Mouse (Mus musculus): ENCODE measurements around the gene Dzip1. TPM values are rescaled to one million over a fixed set of nuclear protein-coding genes. Genes with fewer than 3 reads are reported as not detected.
A peak's percentile ranks its signal among the peaks of the same experiment; 100 is the strongest.

Gene Dzip1
- 1 to 10 TPM; 4.0 to 5.4 TPM for total RNA-seq (2021)

DNA sequence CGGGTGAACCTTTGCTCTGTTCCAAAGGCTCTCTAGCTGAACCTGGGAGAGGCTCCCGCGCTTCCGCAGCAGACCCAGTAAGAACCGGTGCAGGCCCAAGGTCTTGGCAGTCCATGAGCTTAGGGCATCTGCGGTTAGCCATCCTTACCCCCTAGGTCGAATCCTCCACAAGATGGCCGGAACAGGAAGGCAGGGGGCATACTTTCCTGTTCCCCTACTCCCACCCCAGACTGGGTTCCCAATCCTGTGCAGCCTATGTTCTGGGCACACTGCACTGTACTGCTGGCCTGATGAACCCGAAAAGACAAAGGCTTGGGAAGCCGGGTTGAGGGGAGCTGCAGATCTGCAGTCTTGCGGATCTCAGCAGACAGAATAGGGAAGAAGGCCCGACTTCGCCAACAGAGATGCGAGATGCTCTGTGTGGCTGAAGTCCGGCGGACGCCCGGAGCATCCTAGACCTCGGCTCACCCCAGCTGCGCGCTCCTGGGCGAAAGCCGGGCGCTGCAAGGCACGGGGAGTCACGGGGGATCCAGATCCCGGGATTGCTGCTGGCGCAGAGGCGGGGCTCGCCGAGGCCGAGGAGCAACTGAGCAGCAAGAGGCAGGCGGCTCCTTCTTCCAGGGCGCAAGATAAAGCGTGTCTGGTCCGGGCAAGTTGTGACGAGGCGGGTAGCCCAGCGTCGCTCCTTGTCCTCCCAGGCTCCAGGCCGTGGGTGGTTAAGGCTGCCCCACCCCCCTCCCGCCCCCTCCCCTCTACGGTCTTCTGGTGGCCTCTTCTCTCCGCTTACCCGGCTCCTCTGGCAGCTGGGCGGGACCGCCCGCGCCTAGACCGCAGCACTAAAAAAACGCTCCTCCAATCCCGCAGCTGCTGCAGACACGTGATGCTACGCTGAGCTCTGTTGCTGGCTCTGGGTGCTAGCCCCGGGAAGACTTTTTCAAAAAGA, at the start of gene Dzip1:
Gene Dzip1 (minus strand): TSS at position 788 of the 943 bp plus-strand sequence.
- peak; percentile 68 to 73 for DNase-seq
- intact Hi-C loops (cut with DNase I): no loop called here

DNA sequence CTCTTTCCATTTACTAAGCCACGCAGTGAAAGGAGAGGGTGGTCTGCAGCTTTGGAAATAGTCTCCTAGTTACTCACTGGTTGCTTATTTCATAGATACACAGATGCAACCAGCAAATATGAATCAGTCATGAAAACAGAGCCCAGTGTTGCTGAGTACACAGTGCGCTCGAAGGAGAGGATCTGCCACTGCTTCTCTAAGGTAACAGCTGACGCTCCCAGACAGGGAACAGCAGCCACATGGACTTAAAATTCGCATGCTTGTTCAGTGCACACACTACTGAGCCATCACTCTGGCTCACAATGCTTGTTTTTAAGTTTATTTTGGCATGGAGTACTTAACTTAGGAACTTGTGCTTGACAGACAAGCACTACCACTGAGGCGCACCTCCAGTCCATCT, 47.0 kb upstream of the Dzip1 start:
- no peak for DNase-seq
- intact Hi-C loops (cut with DNase I): no loop called here

DNA sequence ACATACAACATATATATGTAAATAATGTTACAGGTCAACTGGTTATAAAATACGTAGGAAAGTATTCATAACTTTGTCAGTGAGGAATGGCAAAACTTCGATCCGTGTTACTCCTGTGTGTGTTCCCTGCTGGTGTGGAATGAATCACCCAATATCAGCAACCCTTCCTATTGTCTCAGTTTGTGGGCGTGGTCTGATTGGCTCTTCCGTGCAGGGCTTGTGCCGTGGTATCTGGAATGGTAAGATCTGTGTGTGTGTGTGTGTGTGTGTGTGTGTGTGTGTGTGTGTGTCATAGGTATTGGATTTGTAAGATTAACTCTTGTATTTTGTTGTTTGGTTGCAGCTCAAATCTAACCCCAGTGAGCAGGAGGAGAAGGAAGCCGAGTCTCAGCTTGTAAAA, 42.4 kb upstream of the Dzip1 start:
- intact Hi-C loops (cut with DNase I): no loop called here
- DNase-seq: no peak

DNA sequence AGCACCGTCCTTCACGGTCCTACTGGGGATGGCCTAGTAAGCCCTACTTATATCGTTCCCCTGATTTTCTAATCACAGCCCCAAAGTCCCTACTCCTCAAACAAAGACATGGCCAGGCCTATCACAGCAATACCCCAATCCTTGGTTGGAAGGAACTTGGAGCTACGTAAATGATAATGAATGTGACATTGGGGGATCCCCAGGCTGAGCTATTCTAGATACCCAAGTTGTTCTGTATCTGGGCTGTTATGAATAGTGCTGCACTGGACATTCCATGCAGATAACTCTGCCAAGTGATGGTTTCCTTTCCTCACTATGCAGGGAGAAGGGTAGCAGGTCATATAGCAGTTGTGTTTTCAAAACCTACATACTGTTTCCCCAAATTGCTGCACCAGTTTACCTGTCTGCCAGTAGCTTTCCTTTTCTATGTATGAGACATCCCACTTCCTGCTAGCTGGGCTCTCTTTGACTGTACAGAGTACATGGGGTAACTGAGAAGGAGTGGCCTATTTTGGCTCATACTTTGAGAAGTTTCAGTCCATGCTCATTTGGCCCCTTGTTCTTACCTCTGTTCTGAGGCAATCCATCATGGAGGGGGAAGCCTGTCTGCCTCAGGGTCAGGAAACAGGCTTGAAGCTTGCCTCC, 40.2 kb upstream of the Dzip1 start:
- intact Hi-C loops (cut with DNase I): no loop called here
- no peak for DNase-seq

DNA sequence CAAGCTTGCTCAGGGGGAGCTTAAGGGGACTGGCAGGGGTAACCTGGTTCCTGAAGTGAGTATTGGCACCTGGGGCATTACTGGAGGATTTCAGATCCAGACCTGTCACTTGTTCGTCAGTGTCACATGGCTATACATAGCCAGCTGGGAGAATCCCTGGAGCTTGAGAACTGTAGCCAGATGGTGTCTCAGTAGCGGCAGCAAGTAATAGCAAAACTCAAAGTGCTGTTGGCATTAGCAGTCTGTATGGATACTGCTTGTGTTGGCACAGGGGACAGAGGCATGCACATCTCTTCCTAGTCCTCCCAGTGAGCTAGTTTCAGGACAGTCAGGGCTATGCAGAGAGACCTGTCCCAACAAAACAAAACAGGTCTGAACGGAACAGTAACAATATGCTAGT, 32.8 kb upstream of the Dzip1 start:
- intact Hi-C loops (cut with DNase I): no loop called here
- DNase-seq: no peak

DNA sequence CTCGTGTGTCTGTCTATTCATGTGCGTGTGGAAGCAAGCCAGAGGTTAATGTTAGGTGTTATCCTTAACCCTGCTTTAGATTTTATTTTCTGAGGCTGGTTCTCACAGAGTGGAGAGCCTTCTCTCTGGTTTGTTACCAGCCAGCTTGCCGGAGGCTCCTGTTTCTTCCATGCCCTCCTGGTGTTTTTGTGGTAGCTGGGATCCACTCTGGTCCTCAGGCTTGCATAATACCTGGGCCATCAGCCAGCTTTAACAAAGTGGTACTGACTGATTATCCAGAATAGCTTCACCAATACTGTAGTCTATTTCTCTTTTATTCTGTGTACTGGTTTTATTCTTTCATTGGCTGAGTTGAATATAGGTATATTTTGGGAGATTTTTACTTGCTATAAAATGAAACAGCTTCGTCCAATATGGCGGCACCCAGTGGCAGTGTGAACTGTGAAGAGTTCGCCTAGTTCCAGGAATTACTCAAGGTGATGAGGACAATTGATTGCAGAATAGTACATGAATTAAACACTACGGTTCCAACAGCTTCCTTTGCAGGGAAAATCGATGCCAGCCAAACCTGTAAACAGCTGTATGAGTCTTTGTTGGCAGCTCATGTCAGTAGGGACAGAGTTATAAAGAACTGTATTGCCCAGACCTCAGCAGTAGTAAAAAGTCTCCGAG, 26.8 kb upstream of the Dzip1 start:
- intact Hi-C loops (cut with DNase I): no loop called here
- DNase-seq: no peak

DNA sequence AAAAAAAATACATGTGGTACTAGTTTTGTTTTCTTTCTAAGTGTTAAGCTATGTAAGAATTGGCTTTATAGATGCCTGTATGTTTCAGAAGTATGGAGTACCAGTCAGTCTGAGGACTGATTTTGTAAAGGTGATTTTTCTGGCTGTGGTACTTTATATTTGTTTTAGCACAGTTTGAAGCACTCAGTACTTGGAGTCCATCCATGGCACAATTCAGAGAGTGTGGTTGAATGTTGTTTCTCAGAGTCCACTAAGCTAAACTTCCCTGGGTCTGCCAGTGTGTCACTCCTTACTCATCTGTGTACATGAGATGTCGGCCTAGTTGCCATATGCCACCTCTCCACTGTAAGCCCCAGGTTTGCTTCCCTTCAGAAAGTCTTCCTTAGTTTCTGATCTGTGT, 23.6 kb upstream of the Dzip1 start:
- intact Hi-C loops (cut with DNase I): loop anchor here (5.0 kb wide), 1 partner anchor 37 kb away; no protein-coding TSS in a partner anchor
- no peak for DNase-seq

DNA sequence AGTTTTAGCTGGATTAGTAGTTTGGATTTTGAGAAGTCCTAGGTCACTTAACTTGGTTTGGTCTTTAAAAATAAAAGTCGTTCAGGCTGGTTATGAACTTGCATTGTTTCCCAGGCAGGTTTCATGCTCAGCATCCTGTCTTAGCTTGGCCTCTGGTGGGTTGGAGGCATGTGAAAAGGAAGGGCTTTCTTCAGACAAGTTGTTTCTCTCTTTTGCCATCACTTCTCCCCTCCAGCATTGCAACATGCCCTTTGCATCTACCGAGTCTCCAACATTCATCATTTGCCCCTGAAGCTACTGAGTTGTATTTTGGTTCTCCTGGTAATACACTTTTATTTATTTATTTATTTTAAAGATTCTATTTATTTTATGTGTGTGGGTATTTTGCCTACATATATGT, 19.4 kb upstream of the Dzip1 start:
- DNase-seq: no peak
- intact Hi-C loops (cut with DNase I): loop anchor here (5.0 kb wide), 1 partner anchor 32 kb away; no protein-coding TSS in a partner anchor

DNA sequence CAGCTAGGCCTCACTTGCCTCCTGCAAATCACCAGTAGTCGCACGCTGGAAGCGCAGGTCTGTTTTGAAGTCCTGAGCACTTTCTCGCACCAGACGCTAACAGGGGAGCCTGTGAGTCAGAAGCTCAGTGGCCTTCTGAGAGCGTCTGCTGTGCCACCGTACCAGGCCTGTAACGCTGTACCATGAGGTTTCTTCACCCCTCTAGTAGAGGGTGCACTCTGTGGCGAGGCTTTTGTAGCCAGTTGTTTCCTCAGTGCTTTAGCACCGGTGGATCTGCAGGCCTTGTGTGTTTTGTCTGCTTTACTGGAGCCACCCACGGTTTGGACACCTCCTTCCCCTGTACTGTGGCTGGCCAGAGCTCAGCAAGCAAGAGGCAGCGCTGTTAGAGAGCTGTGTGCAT, 16.8 kb upstream of the Dzip1 start:
- intact Hi-C loops (cut with DNase I): no loop called here
- DNase-seq: no peak

DNA sequence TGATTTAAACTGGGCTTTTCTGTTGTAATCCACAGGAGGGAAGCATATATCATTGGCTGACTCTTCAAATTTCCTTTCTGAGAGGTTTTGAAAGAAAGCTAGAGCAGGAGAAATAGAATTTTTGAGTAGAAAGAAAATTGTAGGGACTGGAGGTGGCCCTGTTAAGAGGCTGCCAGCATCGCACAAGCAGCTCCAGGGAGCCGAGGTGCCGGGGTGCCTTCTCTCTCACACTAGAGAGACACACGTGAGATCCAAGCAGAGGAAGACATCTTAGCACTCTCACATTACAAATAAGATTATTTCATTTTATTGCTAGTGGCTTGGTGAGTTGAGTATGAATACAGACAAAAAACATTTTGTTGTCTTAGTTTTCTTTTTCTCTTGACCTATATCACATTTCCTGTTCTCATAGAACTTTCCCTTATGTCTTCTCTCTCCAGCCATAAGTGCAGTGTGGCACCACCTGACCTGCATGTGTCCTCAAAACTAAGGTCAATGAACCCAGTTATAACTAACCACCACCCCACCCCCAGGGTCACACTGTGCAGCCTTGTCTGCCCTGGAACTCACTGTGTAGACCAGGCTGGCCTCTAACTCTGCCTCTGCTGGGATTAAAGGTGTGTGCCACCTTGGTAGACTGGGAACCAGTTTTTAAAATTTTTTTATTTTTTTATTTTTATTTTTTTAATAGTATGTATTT, 15.7 kb upstream of the Dzip1 start:
- intact Hi-C loops (cut with DNase I): no loop called here
- DNase-seq: no peak

DNA sequence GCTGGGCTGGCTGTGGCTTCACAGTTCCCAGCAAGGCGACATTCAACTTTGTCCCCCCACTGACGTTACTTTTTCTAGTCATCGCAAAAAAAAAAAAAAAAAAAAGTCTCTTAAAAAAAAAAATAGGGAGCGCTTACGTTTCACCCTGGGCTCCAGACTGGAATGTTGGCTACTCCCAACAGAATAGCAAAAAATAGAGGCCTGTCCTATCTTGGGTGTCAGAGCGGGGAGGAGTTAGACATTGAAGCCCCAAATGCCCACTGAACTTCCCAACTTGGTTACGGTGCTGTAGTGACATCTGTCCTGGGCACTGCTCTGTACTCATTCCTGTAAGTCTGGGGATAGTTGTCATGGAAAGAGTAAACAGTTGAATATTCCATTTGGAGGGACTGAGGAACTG, 13.3 kb upstream of the Dzip1 start:
- peak; percentile 39 to 44 for DNase-seq
- intact Hi-C loops (cut with DNase I): no loop called here

DNA sequence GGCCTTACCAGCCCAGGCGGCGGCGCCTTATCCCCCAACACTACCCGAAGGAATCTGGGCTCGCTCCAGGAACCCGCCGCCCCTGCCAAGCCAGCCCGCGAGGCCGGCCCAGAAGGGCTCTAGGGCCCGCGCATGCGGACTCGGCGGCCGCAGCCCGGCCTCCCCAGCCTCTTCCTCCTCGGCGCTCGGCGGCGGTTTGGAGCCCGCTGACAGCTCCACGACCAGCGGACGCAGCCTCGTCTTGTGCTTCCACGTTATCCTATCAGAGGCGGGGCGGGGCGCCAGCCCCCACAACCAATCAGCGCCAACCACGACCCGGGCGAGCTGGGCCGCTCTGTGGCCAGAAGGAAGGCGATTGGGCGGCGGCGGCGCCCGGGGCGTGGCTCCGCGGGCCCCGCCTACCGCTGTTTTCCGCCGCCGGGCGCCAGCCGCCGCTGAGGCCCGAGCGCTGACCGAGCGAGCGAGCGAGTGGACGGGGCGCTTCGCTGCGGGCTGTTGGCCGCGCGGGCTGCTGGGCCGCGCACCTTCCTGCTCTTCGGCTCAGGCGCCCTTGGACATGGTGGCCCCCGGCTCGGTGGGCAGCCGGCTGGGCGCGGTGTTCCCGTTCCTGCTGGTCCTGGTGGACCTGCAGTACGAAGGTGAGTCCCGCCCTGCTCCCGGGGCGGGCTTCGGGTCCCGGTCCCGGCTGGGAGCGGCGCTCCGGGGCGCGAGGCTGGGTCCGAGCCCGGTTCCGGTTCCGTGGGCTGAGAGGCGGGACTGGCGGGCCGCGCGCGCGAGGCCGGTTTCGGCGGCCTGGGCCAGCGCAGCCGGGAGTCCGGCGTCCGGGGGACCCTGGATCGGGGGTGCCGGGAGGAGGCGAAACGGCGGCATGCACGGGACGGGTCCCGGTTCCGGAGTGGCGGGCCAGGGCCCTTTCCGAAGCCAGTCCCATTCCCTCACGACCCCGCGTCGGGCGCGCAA, 12.6 kb upstream of the Dzip1 start, which contains the start of gene Dnajc3:
Gene Dnajc3 (plus strand): TSS at position 444 of the 960 bp plus-strand sequence.
- DNase-seq: peak; percentile 100
- intact Hi-C loops (cut with DNase I): no loop called here

DNA sequence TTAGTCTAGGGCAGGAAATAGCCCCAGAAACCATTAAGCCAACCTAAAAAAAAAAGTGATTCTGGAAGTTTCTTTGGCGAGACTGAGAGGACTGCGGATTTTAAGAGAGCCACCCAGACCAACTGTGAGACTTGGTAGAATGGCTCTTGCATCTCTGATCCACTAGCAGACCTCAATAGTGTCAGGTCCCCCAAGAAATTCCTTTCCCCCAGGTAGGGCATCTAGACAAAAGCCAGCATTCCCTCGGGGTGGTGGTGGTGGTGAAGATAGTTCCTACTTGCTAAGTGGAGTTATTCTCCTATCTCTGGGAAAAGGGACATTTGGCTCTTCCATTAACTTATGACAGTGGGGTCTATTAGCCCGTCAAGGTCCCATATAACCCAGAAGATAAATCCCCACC, 11.7 kb upstream of the Dzip1 start:
- intact Hi-C loops (cut with DNase I): no loop called here

DNA sequence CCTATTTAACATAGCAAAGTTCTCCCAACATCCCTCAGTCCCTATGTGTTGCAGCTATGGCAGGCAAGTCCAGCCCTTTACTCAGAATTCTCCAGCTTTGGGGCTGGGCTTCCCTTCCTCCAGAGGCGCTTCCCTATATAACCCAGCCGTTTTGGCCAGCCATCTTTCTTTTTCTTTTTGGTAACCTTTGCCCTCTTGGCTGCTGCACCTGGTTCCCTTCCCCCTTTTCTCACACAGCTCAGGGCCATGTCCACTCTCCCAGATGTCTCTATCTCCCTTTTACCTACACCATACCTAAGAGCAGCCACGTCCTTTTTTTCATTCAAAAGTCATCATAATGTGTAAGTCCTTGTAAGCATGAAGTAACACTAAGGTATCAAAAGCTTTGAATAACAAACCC, 11.0 kb upstream of the Dzip1 start:
- DNase-seq: no peak
- intact Hi-C loops (cut with DNase I): no loop called here

More for the DNA sequence above, 11.7 kb upstream of the Dzip1 start:
- no peak for DNase-seq

DNA sequence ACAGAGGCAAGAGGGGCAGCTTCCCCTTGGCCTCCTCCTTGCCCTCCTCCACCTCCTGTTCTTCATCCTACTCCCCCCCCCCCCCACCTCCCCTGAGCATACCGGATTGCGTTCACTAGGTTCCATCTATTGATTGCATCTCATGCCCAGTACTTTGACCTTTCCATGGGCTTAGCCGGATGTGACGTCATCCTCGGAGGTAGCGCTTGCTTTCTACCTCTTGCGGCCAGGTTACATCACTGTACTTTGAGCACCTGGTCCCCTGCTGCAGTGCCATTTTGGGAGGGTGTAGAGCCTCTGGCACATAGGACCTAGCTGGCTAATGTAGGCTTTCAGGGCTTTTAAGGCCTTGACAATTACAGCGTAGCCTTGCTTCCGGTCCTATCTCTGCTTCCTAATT, 9.4 kb upstream of the Dzip1 start:
- no peak for DNase-seq
- intact Hi-C loops (cut with DNase I): no loop called here

DNA sequence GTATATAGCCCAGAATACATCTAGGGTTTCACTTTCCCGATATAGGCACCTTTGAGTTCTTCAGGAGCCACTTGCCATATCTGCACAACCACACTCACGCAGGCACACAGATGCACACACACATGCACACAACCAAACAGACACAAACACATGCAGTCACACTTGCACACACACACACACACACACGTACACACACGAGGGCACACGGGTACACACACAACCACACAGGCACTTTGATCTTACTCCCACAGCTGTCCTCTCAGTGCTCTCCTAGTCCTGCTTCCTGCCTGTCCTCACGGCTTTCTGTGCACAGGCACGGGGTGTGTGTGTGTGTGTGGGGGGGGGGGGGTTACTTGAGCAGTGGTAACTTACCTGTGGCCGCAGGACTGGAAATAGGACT, 7.7 kb upstream of the Dzip1 start:
- DNase-seq: no peak
- intact Hi-C loops (cut with DNase I): no loop called here

DNA sequence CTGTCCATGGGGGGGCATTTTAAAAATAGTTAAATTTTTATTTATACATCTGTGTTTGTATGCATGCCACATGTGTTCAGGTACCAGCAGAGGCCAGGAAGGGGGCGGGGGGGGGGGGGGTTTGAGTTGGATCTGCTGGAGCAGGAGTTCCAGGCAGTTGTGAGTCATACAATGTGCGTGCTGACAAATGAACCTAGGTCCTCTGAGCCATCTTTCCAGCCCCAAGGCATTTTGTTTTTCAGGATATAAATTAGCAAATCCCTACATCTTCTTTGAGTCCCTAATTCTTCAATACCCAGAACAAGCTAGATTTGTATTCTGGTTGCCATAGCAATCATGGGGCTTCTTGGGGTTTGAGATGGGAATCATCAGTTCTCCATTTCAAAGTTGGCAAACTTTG, 5.9 kb upstream of the Dzip1 start:
- intact Hi-C loops (cut with DNase I): no loop called here
- DNase-seq: no peak

DNA sequence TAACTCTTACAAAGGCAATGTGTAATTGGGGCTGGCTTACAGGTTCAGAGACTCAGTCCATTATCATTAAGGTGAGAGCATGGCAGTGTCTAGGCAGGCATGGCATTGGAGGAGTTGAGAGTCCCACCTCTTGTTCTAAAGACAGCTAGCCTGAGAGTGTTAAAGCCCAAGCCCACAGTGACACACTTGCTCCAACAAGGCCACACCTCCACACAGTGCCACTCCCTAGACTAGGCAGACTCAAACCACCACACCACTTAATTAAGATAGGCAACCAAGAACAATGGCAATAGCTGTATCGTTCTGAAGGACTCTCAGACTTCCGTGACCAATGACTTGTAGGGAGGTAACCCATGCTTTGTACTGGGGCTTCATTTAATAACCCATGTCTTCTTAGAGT, 5.5 kb upstream of the Dzip1 start:
- DNase-seq: no peak
- intact Hi-C loops (cut with DNase I): no loop called here

DNA sequence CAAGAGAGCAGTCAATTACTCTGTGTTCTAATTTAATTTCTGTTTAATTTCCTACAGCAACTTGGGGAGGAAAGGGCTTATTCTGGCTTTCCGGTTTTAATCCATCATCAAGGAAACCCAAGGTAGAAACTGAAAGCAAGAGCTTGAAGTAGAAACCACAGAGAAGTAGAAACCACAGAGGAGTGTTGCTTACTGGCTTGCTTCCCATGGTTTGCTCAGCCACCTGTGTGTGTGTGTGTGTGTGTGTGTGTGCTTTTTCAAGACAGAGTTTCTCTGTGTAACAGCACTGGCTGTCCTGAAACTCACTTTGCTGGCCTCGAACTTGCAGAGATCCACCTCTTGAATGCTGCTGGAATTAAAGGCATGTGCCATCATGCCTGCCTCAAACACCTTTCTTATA, 4.5 kb upstream of the Dzip1 start:
- no peak for DNase-seq
- intact Hi-C loops (cut with DNase I): no loop called here

DNA sequence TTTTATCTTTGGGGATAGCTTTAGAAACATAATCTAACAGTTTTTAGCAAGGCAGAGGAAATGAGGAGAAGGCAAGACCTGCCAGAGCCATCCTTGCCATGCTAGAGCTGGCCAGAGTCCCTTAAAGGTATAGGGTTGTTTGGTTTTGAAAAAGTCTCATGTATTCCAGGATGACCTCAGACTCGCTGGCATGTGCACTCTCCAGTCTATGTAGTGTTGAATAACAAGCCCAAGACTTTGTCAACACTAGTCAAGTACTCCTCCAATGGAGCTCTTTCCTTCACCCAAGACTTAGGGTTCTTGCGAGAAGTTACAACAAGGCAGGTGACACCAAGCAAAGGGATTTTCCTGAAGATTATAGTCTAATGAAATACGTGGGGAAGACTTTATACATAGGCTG, 3.3 kb upstream of the Dzip1 start:
- intact Hi-C loops (cut with DNase I): no loop called here
- no peak for DNase-seq

All from heart, postnatal 10 days (tissue).